Mouse (Mus musculus): ENCODE results near the gene Dok5. TPM values are rescaled to one million over a fixed set of nuclear protein-coding genes. Genes with fewer than 3 reads are reported as not detected.

The Dok5 gene
- polyA plus RNA-seq, 1 experiment from 2014 or later = 12.7 TPM

- Histone ChIP-seq H3K4me2 (no peak overlapping the region), H3K27me3 (no peaks in the 10 kb centered on the region), H3K36me3 (no peaks in the 10 kb centered on the region), H3K4me1 (no peaks in the 10 kb centered on the region), H3K27ac (no peak overlapping the region), H3K9ac (no peak overlapping the region), H3K4me3 (no peak overlapping the region), H3K9me3 (no peaks in the 10 kb centered on the region)
- 86% methylated on average over 11 of the region's 11 CpGs for WGBS
- no peak for ATAC-seq (ENCODE audit: insufficient number of reproducible peaks, low FRiP score, low TSS enrichment, low read depth)
Measured at GRCm38 (mm10) chr2:170724716-170725115, 6.9 kb upstream of the Dok5 start.

- peaks cover 7% of the 10 kb centered on the region for H3K27me3 ChIP-seq
- no peak for ATAC-seq (ENCODE audit: insufficient number of reproducible peaks, low FRiP score, low TSS enrichment, low read depth)
- no peak overlapping the region for H3K9ac ChIP-seq
- no peaks in the 10 kb centered on the region for H3K36me3 ChIP-seq
- no peak overlapping the region for H3K4me2 ChIP-seq
- no peak overlapping the region for H3K4me3 ChIP-seq
- H3K27ac ChIP-seq = no peak overlapping the region
- H3K4me1 ChIP-seq = no peaks in the 10 kb centered on the region
- WGBS = 83% methylated on average over 5 of the region's 5 CpGs
- H3K9me3 ChIP-seq = no peaks in the 10 kb centered on the region
Measured at GRCm38 (mm10) chr2:170725796-170726195, 5.8 kb upstream of the Dok5 start.

- no peak overlapping the region for H3K4me2 ChIP-seq
- no peak overlapping the region for H3K4me3 ChIP-seq
- H3K4me1 ChIP-seq = peaks cover 9% of the 10 kb centered on the region; the same call in 1 of the 2 replicates
- no peak overlapping the region for H3K27ac ChIP-seq
- H3K36me3 ChIP-seq = no peaks in the 10 kb centered on the region
- H3K9me3 ChIP-seq = no peaks in the 10 kb centered on the region
- ATAC-seq (ENCODE audit: insufficient number of reproducible peaks, low FRiP score, low TSS enrichment, low read depth) = no peak
- no peak overlapping the region for H3K9ac ChIP-seq
- WGBS = 42% methylated on average over 6 of the region's 6 CpGs
- peaks cover 21% of the 10 kb centered on the region for H3K27me3 ChIP-seq
Measured at GRCm38 (mm10) chr2:170726996-170727710, 4.5 kb upstream of the Dok5 start.

GRCm38 (mm10) chr2:170728864-170729263 lies 2.7 kb upstream of the Dok5 start:
- Histone ChIP-seq H3K9me3 (no peaks in the 10 kb centered on the region), H3K27ac (no peak overlapping the region), H3K27me3 (peaks cover 32% of the 10 kb centered on the region), H3K36me3 (no peaks in the 10 kb centered on the region), H3K4me1 (peaks cover 12% of the 10 kb centered on the region; the same call in 1 of the 2 replicates), H3K4me2 (no peak overlapping the region), H3K9ac (no peak overlapping the region), H3K4me3 (no peak overlapping the region)
- WGBS = 86% methylated on average over 9 of the region's 9 CpGs
- ATAC-seq (ENCODE audit: insufficient number of reproducible peaks, low FRiP score, low TSS enrichment, low read depth) = no peak

- no peak for ATAC-seq (ENCODE audit: insufficient number of reproducible peaks, low FRiP score, low TSS enrichment, low read depth)
- Histone ChIP-seq H3K9ac (no peak overlapping the region), H3K27me3 (peaks cover 32% of the 10 kb centered on the region), H3K4me2 (no peak overlapping the region), H3K9me3 (no peaks in the 10 kb centered on the region), H3K4me1 (peaks cover 12% of the 10 kb centered on the region; the same call in 1 of the 2 replicates), H3K4me3 (no peak overlapping the region), H3K36me3 (no peaks in the 10 kb centered on the region), H3K27ac (no peak overlapping the region)
- 52% methylated on average over 2 of the region's 2 CpGs for WGBS
Measured at GRCm38 (mm10) chr2:170729661-170730060, 1.9 kb upstream of the Dok5 start.

GRCm38 (mm10) chr2:170730136-170730535 lies 1.5 kb upstream of the Dok5 start:
- Histone ChIP-seq H3K4me1 (peaks cover 12% of the 10 kb centered on the region; the same call in 1 of the 2 replicates), H3K4me3 (no peak overlapping the region), H3K4me2 (no peak overlapping the region), H3K9ac (no peak overlapping the region), H3K27me3 (peaks cover 32% of the 10 kb centered on the region), H3K36me3 (no peaks in the 10 kb centered on the region), H3K27ac (no peak overlapping the region), H3K9me3 (no peaks in the 10 kb centered on the region)
- no peak for ATAC-seq (ENCODE audit: insufficient number of reproducible peaks, low FRiP score, low TSS enrichment, low read depth)
- 87% methylated on average over 8 of the region's 8 CpGs for WGBS

GRCm38 (mm10) chr2:170730781-170731180 lies 826 bp upstream of the Dok5 start:
- Histone ChIP-seq H3K9ac (no peak overlapping the region), H3K36me3 (no peaks in the 10 kb centered on the region), H3K4me2 (peak overlapping the region; percentile 90; the same call in 1 of the 2 replicates), H3K27me3 (peaks cover 32% of the 10 kb centered on the region), H3K4me3 (no peak overlapping the region), H3K27ac (no peak overlapping the region), H3K9me3 (no peaks in the 10 kb centered on the region), H3K4me1 (peaks cover 12% of the 10 kb centered on the region; the same call in 1 of the 2 replicates)
- ATAC-seq (ENCODE audit: insufficient number of reproducible peaks, low FRiP score, low TSS enrichment, low read depth) = no peak
- WGBS = 58% methylated on average over 13 of the region's 13 CpGs

- peaks cover 32% of the 10 kb centered on the region for H3K27me3 ChIP-seq
- peak overlapping the region; percentile 90 for H3K4me2 ChIP-seq
- WGBS = 16% methylated on average over 6 of the region's 6 CpGs
- no peaks in the 10 kb centered on the region for H3K36me3 ChIP-seq
- no peak for ATAC-seq (ENCODE audit: insufficient number of reproducible peaks, low FRiP score, low TSS enrichment, low read depth)
- H3K4me1 ChIP-seq = peaks cover 12% of the 10 kb centered on the region; the same call in 1 of the 2 replicates
- H3K27ac ChIP-seq = no peak overlapping the region
- H3K9ac ChIP-seq = no peak overlapping the region
- peak overlapping the region; percentile 51 for H3K4me3 ChIP-seq
- no peaks in the 10 kb centered on the region for H3K9me3 ChIP-seq
Measured at GRCm38 (mm10) chr2:170731205-170731604, 402 bp upstream of the Dok5 start.

GRCm38 (mm10) chr2:170733671-170734070 lies 2.1 kb downstream of the Dok5 start:
- H3K36me3 ChIP-seq = no peaks in the 10 kb centered on the region
- peaks cover 32% of the 10 kb centered on the region for H3K27me3 ChIP-seq
- H3K4me3 ChIP-seq = no peak overlapping the region
- H3K9ac ChIP-seq = no peak overlapping the region
- WGBS = 87% methylated on average over 1 of the region's 1 CpGs
- peaks cover 12% of the 10 kb centered on the region; the same call in 1 of the 2 replicates for H3K4me1 ChIP-seq
- no peak overlapping the region for H3K27ac ChIP-seq
- no peak for ATAC-seq (ENCODE audit: insufficient number of reproducible peaks, low FRiP score, low TSS enrichment, low read depth)
- H3K9me3 ChIP-seq = no peaks in the 10 kb centered on the region
- no peak overlapping the region; the same call in 1 of the 2 replicates for H3K4me2 ChIP-seq

GRCm38 (mm10) chr2:170734446-170734845 lies 2.8 kb downstream of the Dok5 start:
- 39% methylated on average over 3 of the region's 3 CpGs for WGBS
- no peak for ATAC-seq (ENCODE audit: insufficient number of reproducible peaks, low FRiP score, low TSS enrichment, low read depth)
- no peaks in the 10 kb centered on the region for H3K9me3 ChIP-seq
- H3K36me3 ChIP-seq = no peaks in the 10 kb centered on the region
- H3K27me3 ChIP-seq = peaks cover 32% of the 10 kb centered on the region
- H3K9ac ChIP-seq = no peak overlapping the region
- H3K4me1 ChIP-seq = peaks cover 12% of the 10 kb centered on the region; the same call in 1 of the 2 replicates
- H3K4me3 ChIP-seq = no peak overlapping the region
- no peak overlapping the region for H3K27ac ChIP-seq
- H3K4me2 ChIP-seq = no peak overlapping the region

- WGBS = 77% methylated on average over 9 of the region's 9 CpGs
- H3K27ac ChIP-seq = no peak overlapping the region
- H3K27me3 ChIP-seq = 0 out of 2 replicates have a peak, but pooled peaks cover 2% of the 10 kb centered on the region
- no peak for ATAC-seq (ENCODE audit: insufficient number of reproducible peaks, low FRiP score, low TSS enrichment, low read depth)
- H3K4me3 ChIP-seq = no peak overlapping the region
- H3K9ac ChIP-seq = no peak overlapping the region
- H3K4me2 ChIP-seq = no peak overlapping the region
- H3K9me3 ChIP-seq = no peaks in the 10 kb centered on the region
- no peaks in the 10 kb centered on the region for H3K4me1 ChIP-seq
- H3K36me3 ChIP-seq = no peaks in the 10 kb centered on the region
Measured at GRCm38 (mm10) chr2:170738446-170738845, 6.8 kb downstream of the Dok5 start.

GRCm38 (mm10) chr2:170738891-170739290 lies 7.3 kb downstream of the Dok5 start:
- no peak overlapping the region for H3K4me3 ChIP-seq
- WGBS = 86% methylated on average over 9 of the region's 9 CpGs
- H3K27me3 ChIP-seq = no peaks in the 10 kb centered on the region
- no peak overlapping the region for H3K4me2 ChIP-seq
- no peak for ATAC-seq (ENCODE audit: insufficient number of reproducible peaks, low FRiP score, low TSS enrichment, low read depth)
- H3K4me1 ChIP-seq = no peaks in the 10 kb centered on the region
- H3K27ac ChIP-seq = no peak overlapping the region
- H3K36me3 ChIP-seq = no peaks in the 10 kb centered on the region
- H3K9me3 ChIP-seq = no peaks in the 10 kb centered on the region
- no peak overlapping the region for H3K9ac ChIP-seq
